Mouse (Mus musculus) sigmoid colon, adult 10 weeks (tissue): ENCODE measurements around the gene Timm29. TPM values are rescaled to one million over a fixed set of nuclear protein-coding genes. Genes with fewer than 3 reads are reported as not detected.

Experiments used
- polyA plus RNA-seq: library from polyadenylated mRNA; stranded (reverse); fragments of 350-450 nt; fragmentation: Illumina TruSeq; extraction: RNeasy Lipid Tissue Mini Kit (QIAGEN cat#74804); gene quantifications from one replicate; pipeline ENCODE4 v1.2.3, GENCODE M21; 2014; ENCODE audit warnings: low read depth, low replicate concordance

Gene Timm29
- 25.3 TPM for polyA plus RNA-seq

GRCm38 (mm10) chr9:21592703-21593121 lies at the start of gene Timm29, which contains the start of gene Yipf2:
Gene Timm29 (plus strand): TSS chr9:21592722.
Gene Yipf2 (minus strand): TSS chr9:21592828.

GRCm38 (mm10) chr9:21546789-21547074 lies 45.8 kb upstream of the Timm29 start, which contains the start of gene Carm1:
Gene Carm1 (plus strand): TSS chr9:21546894.

GRCm38 (mm10) chr9:21615617-21616231 lies 23.2 kb downstream of the Timm29 start, which contains the start of gene Smarca4:
Gene Smarca4 (plus strand): TSS chr9:21616169.

Other genes starting within 250 kb of the Timm29 start
- 17.0 TPM for gene Ilf3, start 224.9 kb upstream of the Timm29 start, polyA plus RNA-seq
- gene Qtrt1, start 180.9 kb upstream of the Timm29 start, polyA plus RNA-seq: not detected
- 32.2 TPM for gene Dnm2, start 167.8 kb upstream of the Timm29 start, polyA plus RNA-seq
- 0.63 TPM for gene Tmed1, start 82.5 kb upstream of the Timm29 start, polyA plus RNA-seq
- gene AB124611, start 66.5 kb upstream of the Timm29 start, polyA plus RNA-seq: 2.5 TPM
- 2.7 TPM for gene Carm1, start 45.8 kb upstream of the Timm29 start, polyA plus RNA-seq
- gene Yipf2, start 106 bp downstream of the Timm29 start, polyA plus RNA-seq: 7.5 TPM
- 4.4 TPM for gene Smarca4, start 23.4 kb downstream of the Timm29 start, polyA plus RNA-seq
- 38.0 TPM for gene Ldlr, start 130.8 kb downstream of the Timm29 start, polyA plus RNA-seq
- 4.2 TPM for gene Spc24, start 167.6 kb downstream of the Timm29 start, polyA plus RNA-seq
- 10.4 TPM for gene Kank2, start 206.0 kb downstream of the Timm29 start, polyA plus RNA-seq
- gene Angptl8, start 242.8 kb downstream of the Timm29 start, polyA plus RNA-seq: not detected